Mouse (Mus musculus): ENCODE measurements around the gene Adssl1. TPM values are rescaled to one million over a fixed set of nuclear protein-coding genes. Genes with fewer than 3 reads are reported as not detected.

Gene Adssl1
- total and polyA plus RNA-seq, 3 experiments, result 10.2 to 29.4 (median 10.7) TPM

- TF ChIP-seq CTCF (conservative IDR thresholded peaks at IDR 0.05 in 1 of 2, IDR thresholded peaks at IDR 0.05 in 1 of 2; ENCODE audit: low read depth in 2 of 2, low read length in 2 of 2) (no peak), CHD2 (IDR thresholded peaks at IDR 0.05; ENCODE audit: low read length) (0 out of 2 replicates have a peak, but pooled peaks have one; percentile 49), TCF12 (IDR thresholded peaks at IDR 0.05; ENCODE audit: low read depth, low read length) (no peak), MAX (IDR thresholded peaks at IDR 0.05; ENCODE audit: low read length) (peak; percentile 15; the same call in 1 of the 2 replicates), USF1 (IDR thresholded peaks at IDR 0.05; ENCODE audit: low read depth, low read length) (no peak), RCOR1 (conservative IDR thresholded peaks at IDR 0.05; ENCODE audit: low read depth, low read length) (peak; percentile 31; the same call in 1 of the 2 replicates), MXI1 (IDR thresholded peaks at IDR 0.05; ENCODE audit: low read depth, low read length) (peak; percentile 39)
- peaks cover 0 to 79% of the 10 kb centered on the region in 2 experiments for H3K36me3 ChIP-seq (replicated peaks in 1 of 2; ENCODE audit: control insufficient read depth in 1 of 2, insufficient read depth in 1 of 2, low read length in 1 of 2)
- peak overlapping the region; percentile 80 for H3K27ac ChIP-seq (ENCODE audit: insufficient read depth, low read depth)
- H3K27me3 ChIP-seq (replicated peaks), result no peaks in the 10 kb centered on the region
- H3K4me1 ChIP-seq (ENCODE audit: control insufficient read depth in 1 of 2, insufficient read depth in 2 of 2), result peaks cover 62 to 68% of the 10 kb centered on the region in 2 experiments
- H3K4me3 ChIP-seq (replicated peaks in 1 of 3; ENCODE audit: low read depth in 2 of 3, low read length in 2 of 3, poor library complexity in 1 of 3), result peak overlapping the region; percentile 1 to 82 (median 11)
- dilution Hi-C loops (cut with MboI; ENCODE audit: extremely low pct_ligation_motif_present, extremely low pct_unique_long_range_greater_than_20kb, low sequenced_read_pairs), result no loop called here
- peak overlapping the region; percentile 17; the same call in 1 of the 2 replicates for H3K9ac ChIP-seq (ENCODE audit: insufficient read depth, low read depth)
- peaks cover 82% of the 10 kb centered on the region for H3K79me2 ChIP-seq (replicated peaks; ENCODE audit: control insufficient read depth, extremely low read depth, insufficient read depth, poor library complexity, severe bottlenecking)
- DNase-seq (ENCODE audit: extremely low read depth), result no peak
- in situ Hi-C loops (cut with MboI; ENCODE audit: low pct_ligation_motif_present, low pct_unique_long_range_greater_than_20kb, low sequenced_read_pairs), result no loop called here
- no peaks in the 10 kb centered on the region for H3K9me3 ChIP-seq (replicated peaks; ENCODE audit: low read length)
- H3K4me2 ChIP-seq (ENCODE audit: insufficient read depth, low read depth, poor library complexity, severe bottlenecking), result peak overlapping the region; percentile 84; the same call in 1 of the 2 replicates
These were observed 26.7 kb upstream of the Adssl1 start for GRCm38 (mm10) chr12:112592985-112593734.

- Histone ChIP-seq H3K27ac (ENCODE audit: insufficient read depth, low read depth) (peak overlapping the region; percentile 80), H3K4me1 (ENCODE audit: control insufficient read depth in 1 of 2, insufficient read depth in 2 of 2) (peaks cover 71 to 76% of the 10 kb centered on the region in 2 experiments), H3K9ac (ENCODE audit: insufficient read depth, low read depth) (peak overlapping the region; percentile 18; the same call in 1 of the 2 replicates), H3K4me3 (replicated peaks in 1 of 3; ENCODE audit: low read depth in 2 of 3, low read length in 2 of 3, poor library complexity in 1 of 3) (peak overlapping the region; percentile 6 to 82 (median 10)), H3K4me2 (ENCODE audit: insufficient read depth, low read depth, poor library complexity, severe bottlenecking) (peak overlapping the region; percentile 84), H3K79me2 (replicated peaks; ENCODE audit: control insufficient read depth, extremely low read depth, insufficient read depth, poor library complexity, severe bottlenecking) (peaks cover 86% of the 10 kb centered on the region), H3K9me3 (replicated peaks; ENCODE audit: low read length) (no peaks in the 10 kb centered on the region), H3K27me3 (replicated peaks) (no peaks in the 10 kb centered on the region), H3K36me3 (replicated peaks in 1 of 2; ENCODE audit: control insufficient read depth in 1 of 2, insufficient read depth in 1 of 2, low read length in 1 of 2) (peaks cover 0 to 90% of the 10 kb centered on the region in 2 experiments)
- in situ Hi-C loops (cut with MboI; ENCODE audit: low pct_ligation_motif_present, low pct_unique_long_range_greater_than_20kb, low sequenced_read_pairs), result no loop called here
- DNase-seq (ENCODE audit: extremely low read depth), result peak; percentile 78
- dilution Hi-C loops (cut with MboI; ENCODE audit: extremely low pct_ligation_motif_present, extremely low pct_unique_long_range_greater_than_20kb, low sequenced_read_pairs), result no loop called here
- TF ChIP-seq MEF2A (IDR thresholded peaks at IDR 0.05; ENCODE audit: borderline replicate concordance, low read depth, low read length) (peak; percentile 55; the same call in 1 of the 2 replicates), MAX (IDR thresholded peaks at IDR 0.05; ENCODE audit: low read length) (peak; percentile 86), MXI1 (IDR thresholded peaks at IDR 0.05; ENCODE audit: low read depth, low read length) (peak; percentile 86), JUN (IDR thresholded peaks at IDR 0.05; ENCODE audit: insufficient read depth, low read depth, low read length) (no peak), TBP (conservative IDR thresholded peaks at IDR 0.05; ENCODE audit: low read depth, low read length) (no peak), USF1 (IDR thresholded peaks at IDR 0.05; ENCODE audit: low read depth, low read length) (no peak), ETS1 (conservative IDR thresholded peaks at IDR 0.05; ENCODE audit: low read depth, low read length) (peak; percentile 75), ZMIZ1 (IDR thresholded peaks at IDR 0.05; ENCODE audit: low read depth, low read length) (no peak; the same call in 1 of the 2 replicates), IRF4 (IDR thresholded peaks at IDR 0.05; ENCODE audit: low read depth, low read length) (0 out of 2 replicates have a peak, but pooled peaks have one; percentile 19), PAX5 (IDR thresholded peaks at IDR 0.05; ENCODE audit: low read length) (no peak), NELFE (IDR thresholded peaks at IDR 0.05; ENCODE audit: low read depth, low read length) (no peak), TCF12 (IDR thresholded peaks at IDR 0.05; ENCODE audit: low read depth, low read length) (peak; percentile 77; the same call in 1 of the 2 replicates), UBTF (IDR thresholded peaks at IDR 0.05; ENCODE audit: low read depth, low read length) (no peak; the same call in 1 of the 2 replicates), RCOR1 (conservative IDR thresholded peaks at IDR 0.05; ENCODE audit: low read depth, low read length) (no peak), SIN3A (IDR thresholded peaks at IDR 0.05; ENCODE audit: low read length) (peak; percentile 47), E2F4 (IDR thresholded peaks at IDR 0.05; ENCODE audit: insufficient replicate concordance, low read depth, low read length) (no peak), BHLHE40 (IDR thresholded peaks at IDR 0.05; ENCODE audit: low read depth, low read length) (peak; percentile 54; the same call in 1 of the 2 replicates), CTCF (conservative IDR thresholded peaks at IDR 0.05 in 1 of 2, IDR thresholded peaks at IDR 0.05 in 1 of 2; ENCODE audit: low read depth in 2 of 2, low read length in 2 of 2) (no peak), ELF1 (IDR thresholded peaks at IDR 0.05; ENCODE audit: low read depth, low read length) (peak; percentile 58; the same call in 1 of the 2 replicates), MAZ (IDR thresholded peaks at IDR 0.05; ENCODE audit: low read depth, low read length) (0 out of 2 replicates have a peak, but pooled peaks have one; percentile 67), MYC (IDR thresholded peaks at IDR 0.05; ENCODE audit: low read depth, low read length) (peak; percentile 77), EP300 (IDR thresholded peaks at IDR 0.05; ENCODE audit: low read length) (peak; percentile 16; the same call in 1 of the 2 replicates), NRF1 (IDR thresholded peaks at IDR 0.05; ENCODE audit: low read depth, low read length) (0 out of 2 replicates have a peak, but pooled peaks have one; percentile 1), CHD1 (IDR thresholded peaks at IDR 0.05; ENCODE audit: low read depth, low read length) (no peak; the same call in 1 of the 2 replicates)
These were observed 25.6 kb upstream of the Adssl1 start for GRCm38 (mm10) chr12:112593951-112594915.
